Mouse (Mus musculus): Measurements from ENCODE around the gene Cbx7. TPM values are rescaled to one million over a fixed set of nuclear protein-coding genes. Genes with fewer than 3 reads are reported as not detected.
"Not testable (repeated sequence)": the region's sequence is repeated elsewhere in the genome, so short reads cannot be mapped to it uniquely, and the experiment has no call there.

Cbx7 gene
- total RNA-seq, 1 experiment = 171 TPM

GRCm38 (mm10) chr15:79943584-79943983, 27.3 kb downstream of the Cbx7 start:
- no peak for DNase-seq (ENCODE audit: low read depth, low spot score)
- in situ Hi-C loops (cut with MboI; ENCODE audit: low sequenced_read_pairs in 2 of 2, unreplicated experiment in 2 of 2) = loop anchor here in 1 of 2 experiments (10.0 kb wide), 1 partner anchor 121 kb away; no protein-coding TSS in a partner anchor
- H3K27ac ChIP-seq (ENCODE audit: insufficient read depth, low read depth, low read length, poor library complexity, severe bottlenecking) = no peak overlapping the region; the same call in 1 of the 2 replicates
- no peaks in the 10 kb centered on the region for H3K36me3 ChIP-seq (ENCODE audit: control insufficient read depth, insufficient read depth, low read length, poor library complexity, severe bottlenecking)
- no peak overlapping the region for H3K4me3 ChIP-seq (ENCODE audit: insufficient read depth in 1 of 2, low read depth in 1 of 2, low read length in 2 of 2, poor library complexity in 1 of 2, severe bottlenecking in 1 of 2)
- no peaks in the 10 kb centered on the region for H3K9me3 ChIP-seq (ENCODE audit: control insufficient read depth, insufficient read depth, low read depth, low read length)
- no peak overlapping the region for H3K9ac ChIP-seq (ENCODE audit: insufficient read depth, low read depth, low read length, poor library complexity, severe bottlenecking)
- H3K4me1 ChIP-seq (ENCODE audit: control insufficient read depth in 2 of 2, insufficient read depth in 2 of 2, low read length in 2 of 2, poor library complexity in 1 of 2) = peaks cover 6 to 24% of the 10 kb centered on the region in 2 experiments; a peak in 3 of 4 replicates
- TF ChIP-seq MAFK (IDR thresholded peaks at IDR 0.05; ENCODE audit: insufficient read depth, low read depth, low read length) = no peak
- TF ChIP-seq ZC3H11A (IDR thresholded peaks at IDR 0.05; ENCODE audit: borderline replicate concordance, low read depth, low read length) = no peak
- TF ChIP-seq CHD2 (IDR thresholded peaks at IDR 0.05; ENCODE audit: low read depth, low read length) = no peak
- TF ChIP-seq HCFC1 (IDR thresholded peaks at IDR 0.05; ENCODE audit: borderline replicate concordance, insufficient read depth, low read length) = no peak
- TF ChIP-seq ZNF384 (IDR thresholded peaks at IDR 0.05; ENCODE audit: low read depth, low read length) = no peak

- Histone ChIP-seq H3K27ac (ENCODE audit: insufficient read depth, low read depth, low read length, poor library complexity, severe bottlenecking) (peak overlapping the region; percentile 52; the same call in 1 of the 2 replicates), H3K36me3 (ENCODE audit: control insufficient read depth, insufficient read depth, low read length, poor library complexity, severe bottlenecking) (no peaks in the 10 kb centered on the region), H3K9me3 (ENCODE audit: control insufficient read depth, insufficient read depth, low read depth, low read length) (no peaks in the 10 kb centered on the region), H3K4me3 (ENCODE audit: insufficient read depth in 1 of 2, low read depth in 1 of 2, low read length in 2 of 2, poor library complexity in 1 of 2, severe bottlenecking in 1 of 2) (no peak overlapping the region), H3K9ac (ENCODE audit: insufficient read depth, low read depth, low read length, poor library complexity, severe bottlenecking) (peak overlapping the region; percentile 2; the same call in 1 of the 2 replicates), H3K4me1 (ENCODE audit: control insufficient read depth in 2 of 2, insufficient read depth in 2 of 2, low read length in 2 of 2, poor library complexity in 1 of 2) (peaks cover 6 to 22% of the 10 kb centered on the region in 2 experiments; a peak in 3 of 4 replicates)
- TF ChIP-seq HCFC1 (IDR thresholded peaks at IDR 0.05; ENCODE audit: borderline replicate concordance, insufficient read depth, low read length) (no peak), ZC3H11A (IDR thresholded peaks at IDR 0.05; ENCODE audit: borderline replicate concordance, low read depth, low read length) (no peak), MAFK (IDR thresholded peaks at IDR 0.05; ENCODE audit: insufficient read depth, low read depth, low read length) (no peak), CHD2 (IDR thresholded peaks at IDR 0.05; ENCODE audit: low read depth, low read length) (no peak), ZNF384 (IDR thresholded peaks at IDR 0.05; ENCODE audit: low read depth, low read length) (no peak)
- no peak for DNase-seq (ENCODE audit: low read depth, low spot score)
- in situ Hi-C loops (cut with MboI; ENCODE audit: low sequenced_read_pairs in 2 of 2, unreplicated experiment in 2 of 2) = loop anchor here in 1 of 2 experiments (10.0 kb wide), 1 partner anchor 122 kb away; no protein-coding TSS in a partner anchor
Observed at GRCm38 (mm10) chr15:79942541-79942940, 28.4 kb downstream of the Cbx7 start.

- Histone ChIP-seq H3K9ac (ENCODE audit: insufficient read depth, low read depth, low read length, poor library complexity, severe bottlenecking) (peak overlapping the region; percentile 48; the same call in 1 of the 2 replicates), H3K4me3 (ENCODE audit: insufficient read depth in 1 of 2, low read depth in 1 of 2, low read length in 2 of 2, poor library complexity in 1 of 2, severe bottlenecking in 1 of 2) (peak overlapping the region in 1 of 2 experiments; percentile 8; a peak in 1 of 4 replicates), H3K36me3 (ENCODE audit: control insufficient read depth, insufficient read depth, low read length, poor library complexity, severe bottlenecking) (no peaks in the 10 kb centered on the region), H3K4me1 (ENCODE audit: control insufficient read depth in 2 of 2, insufficient read depth in 2 of 2, low read length in 2 of 2, poor library complexity in 1 of 2) (peaks cover 5 to 20% of the 10 kb centered on the region in 2 experiments), H3K9me3 (ENCODE audit: control insufficient read depth, insufficient read depth, low read depth, low read length) (no peaks in the 10 kb centered on the region), H3K27ac (ENCODE audit: insufficient read depth, low read depth, low read length, poor library complexity, severe bottlenecking) (peak overlapping the region; percentile 20; the same call in 1 of the 2 replicates)
- in situ Hi-C loops (cut with MboI; ENCODE audit: low sequenced_read_pairs in 2 of 2, unreplicated experiment in 2 of 2) = loop anchor here in 1 of 2 experiments (10.0 kb wide), 1 partner anchor 124 kb away; no protein-coding TSS in a partner anchor
- DNase-seq (ENCODE audit: low read depth, low spot score) = peak; percentile 90
- TF ChIP-seq ZNF384 (IDR thresholded peaks at IDR 0.05; ENCODE audit: low read depth, low read length) (0 out of 2 replicates have a peak, but pooled peaks have one; percentile 42), CHD2 (IDR thresholded peaks at IDR 0.05; ENCODE audit: low read depth, low read length) (no peak), ZC3H11A (IDR thresholded peaks at IDR 0.05; ENCODE audit: borderline replicate concordance, low read depth, low read length) (0 out of 2 replicates have a peak, but pooled peaks have one; percentile 4), MAFK (IDR thresholded peaks at IDR 0.05; ENCODE audit: insufficient read depth, low read depth, low read length) (no peak)
Observed at GRCm38 (mm10) chr15:79940932-79941331, 30.0 kb downstream of the Cbx7 start.

GRCm38 (mm10) chr15:79939913-79940312, 31.0 kb downstream of the Cbx7 start:
- H3K9me3 ChIP-seq (ENCODE audit: control insufficient read depth, insufficient read depth, low read depth, low read length) = no peaks in the 10 kb centered on the region

GRCm38 (mm10) chr15:79939501-79939900, 31.4 kb downstream of the Cbx7 start:
- H3K36me3 ChIP-seq (ENCODE audit: control insufficient read depth, insufficient read depth, low read length, poor library complexity, severe bottlenecking); H3K4me3 ChIP-seq (ENCODE audit: insufficient read depth in 1 of 2, low read depth in 1 of 2, low read length in 2 of 2, poor library complexity in 1 of 2, severe bottlenecking in 1 of 2); H3K9ac ChIP-seq (ENCODE audit: insufficient read depth, low read depth, low read length, poor library complexity, severe bottlenecking); DNase-seq (ENCODE audit: low read depth, low spot score); H3K9me3 ChIP-seq (ENCODE audit: control insufficient read depth, insufficient read depth, low read depth, low read length); in situ Hi-C loops (cut with MboI; ENCODE audit: low sequenced_read_pairs in 2 of 2, unreplicated experiment in 2 of 2); H3K27ac ChIP-seq (ENCODE audit: insufficient read depth, low read depth, low read length, poor library complexity, severe bottlenecking): not testable (repeated sequence)
- H3K4me1 ChIP-seq (ENCODE audit: control insufficient read depth in 2 of 2, insufficient read depth in 2 of 2, low read length in 2 of 2, poor library complexity in 1 of 2) = peaks cover 9 to 15% of the 10 kb centered on the region in 2 experiments

More at GRCm38 (mm10) chr15:79939913-79940312, 31.0 kb downstream of the Cbx7 start:
- Histone ChIP-seq H3K36me3 (ENCODE audit: control insufficient read depth, insufficient read depth, low read length, poor library complexity, severe bottlenecking) (no peaks in the 10 kb centered on the region), H3K4me1 (ENCODE audit: control insufficient read depth in 2 of 2, insufficient read depth in 2 of 2, low read length in 2 of 2, poor library complexity in 1 of 2) (peaks cover 9 to 16% of the 10 kb centered on the region in 2 experiments), H3K4me3 (ENCODE audit: insufficient read depth in 1 of 2, low read depth in 1 of 2, low read length in 2 of 2, poor library complexity in 1 of 2, severe bottlenecking in 1 of 2) (no peak overlapping the region; a peak in 1 of 4 replicates), H3K9ac (ENCODE audit: insufficient read depth, low read depth, low read length, poor library complexity, severe bottlenecking) (peak overlapping the region; percentile 15; the same call in 1 of the 2 replicates), H3K27ac (ENCODE audit: insufficient read depth, low read depth, low read length, poor library complexity, severe bottlenecking) (peak overlapping the region; percentile 60; the same call in 1 of the 2 replicates)
- DNase-seq (ENCODE audit: low read depth, low spot score) = no peak
- no peak for TF ChIP-seq HCFC1 (IDR thresholded peaks at IDR 0.05; ENCODE audit: borderline replicate concordance, insufficient read depth, low read length)
- no peak for TF ChIP-seq ZNF384 (IDR thresholded peaks at IDR 0.05; ENCODE audit: low read depth, low read length)
- TF ChIP-seq CHD2 (IDR thresholded peaks at IDR 0.05; ENCODE audit: low read depth, low read length) = no peak
- in situ Hi-C loops (cut with MboI; ENCODE audit: low sequenced_read_pairs in 2 of 2, unreplicated experiment in 2 of 2) = loop anchor here in 1 of 2 experiments (10.0 kb wide), 1 partner anchor 125 kb away; no protein-coding TSS in a partner anchor
